Mouse (Mus musculus): ENCODE measurements at regions not wholly inside any gene's neighbourhood (a gene's known extent, or its start where the extent isn't known, plus 50 kb on each side); places are given as distances from the start of the nearest gene placed in this dataset.

- TF ChIP-seq POLR2A (IDR thresholded peaks at IDR 0.05; ENCODE audit: borderline replicate concordance, low read depth, low read length): no peak
- no peak for TF ChIP-seq CTCF (IDR thresholded peaks at IDR 0.05; ENCODE audit: low read depth, low read length)
Observed at GRCm38 (mm10) chr16:71224469-71224868, 910.7 kb downstream of the Gbe1 start.

Data from bone marrow macrophage, adult 2 months (primary cell).